Mouse (Mus musculus) myocyte (in vitro differentiated cells): ENCODE data around the gene Hist1h4i.

Experiments
- MAX ChIP-seq: IDR thresholded peaks from one replicate; pipeline ENCODE4 v1.6.1; 2011; ENCODE audit warnings: low read depth, mild to moderate bottlenecking, control low read depth
- MYOD1 ChIP-seq, 3 experiments: IDR thresholded peaks; one replicate each; pipeline ENCODE4 v1.6.1; 2011; ENCODE audit warnings: control low read depth in 2 of 3, low read depth in 2 of 3, mild to moderate bottlenecking in 2 of 3, moderate library complexity in 1 of 3; ENCODE audit not compliant: insufficient read length in 2 of 3, control insufficient read depth in 1 of 3
- POLR2A ChIP-seq: IDR thresholded peaks from one replicate; pipeline ENCODE4 v1.6.1; 2011; ENCODE audit warnings: low read depth, mild to moderate bottlenecking, control low read depth, moderate library complexity; ENCODE audit not compliant: insufficient read length
- POLR2AphosphoS2 ChIP-seq: IDR thresholded peaks from one replicate; pipeline ENCODE4 v1.6.1; 2011; ENCODE audit warnings: low read depth, control low read depth; ENCODE audit not compliant: insufficient read length
- SRF ChIP-seq: IDR thresholded peaks from one replicate; pipeline ENCODE4 v1.6.1; 2011; ENCODE audit warnings: low read depth; ENCODE audit not compliant: control insufficient read depth, insufficient read length
- TCF12 ChIP-seq: IDR thresholded peaks from one replicate; pipeline ENCODE4 v1.6.1; 2011; ENCODE audit warnings: mild to moderate bottlenecking, control low read depth; ENCODE audit not compliant: poor library complexity, insufficient read depth, severe bottlenecking
- USF1 ChIP-seq: IDR thresholded peaks from one replicate; pipeline ENCODE4 v1.6.1; 2011; ENCODE audit warnings: low read depth, mild to moderate bottlenecking, control low read depth, moderate library complexity

- no peak for TF ChIP-seq POLR2A
- TF ChIP-seq TCF12 = no peak
- no peak for TF ChIP-seq USF1
- TF ChIP-seq MAX = no peak
- TF ChIP-seq MYOD1 (IDR thresholded peaks at IDR 0.05; ENCODE audit: control insufficient read depth in 1 of 3, insufficient read length in 2 of 3, low read depth in 2 of 3) = no peak
- no peak for TF ChIP-seq SRF
- TF ChIP-seq POLR2AphosphoS2 = no peak
These were observed 47.0 kb downstream of the Hist1h4i start for GRCm38 (mm10) chr13:21993957-21994738.
